Mouse (Mus musculus): ENCODE measurements around the gene Gpatch2l.
A peak's percentile ranks its signal among the peaks of the same experiment; 100 is the strongest.

The Gpatch2l gene

DNA sequence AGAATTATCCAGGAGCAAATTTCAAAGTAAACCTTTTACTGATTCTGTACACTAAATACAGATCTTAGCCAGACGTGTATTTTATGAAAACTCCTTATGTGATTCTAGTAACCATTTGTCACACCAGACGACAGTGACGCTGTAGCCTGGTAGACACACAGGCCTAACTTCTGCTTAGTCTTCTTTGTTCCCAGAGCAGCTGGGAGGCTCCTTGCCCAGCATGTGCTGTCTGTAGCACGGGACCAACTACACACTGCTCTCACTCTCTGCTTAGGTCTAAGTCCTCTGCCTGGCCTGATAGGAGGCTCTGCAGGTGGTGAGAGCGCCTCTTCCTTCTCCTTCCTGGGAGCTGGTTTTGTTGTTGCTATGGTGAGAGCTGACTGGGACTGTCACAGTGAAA, 35.2 kb downstream of the Gpatch2l start:
- peak; percentile 30 for DNase-seq (ENCODE audit: low spot score)

GRCm38 (mm10) chr12:86280000-86280399, 38.3 kb downstream of the Gpatch2l start:
- DNase-seq (ENCODE audit: low spot score) = no peak

GRCm38 (mm10) chr12:86285704-86286103, 44.0 kb downstream of the Gpatch2l start:
- DNase-seq (ENCODE audit: low spot score) = no peak

- no peak for DNase-seq (ENCODE audit: low spot score)
These were observed 55.8 kb downstream of the Gpatch2l start for GRCm38 (mm10) chr12:86297450-86297849.

- DNase-seq (ENCODE audit: low spot score) = no peak
These were observed 61.3 kb downstream of the Gpatch2l start for GRCm38 (mm10) chr12:86302973-86303372.

DNA sequence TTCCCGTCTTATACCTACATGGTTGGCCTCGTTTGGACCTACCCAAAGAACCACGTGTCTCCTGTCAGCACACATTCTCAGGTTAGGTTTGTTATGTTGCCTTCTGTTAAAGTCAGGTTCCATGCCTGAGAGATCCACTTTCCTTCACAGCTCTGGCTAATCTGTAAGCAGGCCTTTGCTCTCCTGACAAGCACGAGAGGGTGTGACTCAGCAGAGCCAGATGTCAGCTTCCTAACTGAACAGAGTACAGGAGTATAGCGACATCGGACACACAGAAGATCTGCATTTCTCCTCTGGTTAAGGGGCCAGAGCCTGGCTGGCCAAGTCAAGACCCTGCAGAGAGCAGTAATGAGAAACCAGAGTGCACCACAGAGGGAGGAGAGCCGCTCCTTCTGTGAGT, 63.4 kb downstream of the Gpatch2l start:
- DNase-seq (ENCODE audit: low spot score) = no peak

DNA sequence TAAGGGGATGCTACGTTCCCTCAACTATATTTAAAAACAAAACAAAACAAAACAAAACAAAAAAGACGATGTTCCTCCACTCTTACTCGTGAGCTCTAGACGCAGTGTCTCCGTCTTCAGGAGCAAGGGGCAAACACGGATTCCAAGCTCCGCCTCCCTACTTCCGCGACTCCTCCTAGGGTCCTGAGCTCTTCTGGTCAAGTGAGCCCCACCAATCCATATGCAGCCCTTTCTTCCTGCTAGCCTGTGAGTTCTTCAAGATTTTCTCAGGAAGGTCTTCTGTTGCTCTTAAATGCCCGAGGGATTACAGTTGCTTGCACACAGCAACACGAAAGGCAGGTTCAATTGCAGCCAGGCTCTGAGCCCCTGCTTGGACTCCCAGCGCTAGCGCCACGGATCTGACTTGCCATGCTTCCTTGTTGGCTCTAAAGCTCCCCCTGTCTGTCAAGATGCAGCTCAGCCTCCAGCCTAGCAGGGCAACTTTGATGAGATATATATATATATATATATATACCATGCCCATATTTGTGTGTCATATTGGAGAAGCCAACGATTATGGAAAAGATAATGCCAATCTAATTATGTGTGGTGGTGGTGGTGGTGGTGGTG, 64.1 kb downstream of the Gpatch2l start:
- DNase-seq (ENCODE audit: low spot score) = no peak

- DNase-seq (ENCODE audit: low spot score) = no peak
These were observed 67.8 kb downstream of the Gpatch2l start for GRCm38 (mm10) chr12:86309474-86309873.

- DNase-seq (ENCODE audit: low spot score) = no peak
These were observed 68.2 kb downstream of the Gpatch2l start for GRCm38 (mm10) chr12:86309902-86310301.

DNA sequence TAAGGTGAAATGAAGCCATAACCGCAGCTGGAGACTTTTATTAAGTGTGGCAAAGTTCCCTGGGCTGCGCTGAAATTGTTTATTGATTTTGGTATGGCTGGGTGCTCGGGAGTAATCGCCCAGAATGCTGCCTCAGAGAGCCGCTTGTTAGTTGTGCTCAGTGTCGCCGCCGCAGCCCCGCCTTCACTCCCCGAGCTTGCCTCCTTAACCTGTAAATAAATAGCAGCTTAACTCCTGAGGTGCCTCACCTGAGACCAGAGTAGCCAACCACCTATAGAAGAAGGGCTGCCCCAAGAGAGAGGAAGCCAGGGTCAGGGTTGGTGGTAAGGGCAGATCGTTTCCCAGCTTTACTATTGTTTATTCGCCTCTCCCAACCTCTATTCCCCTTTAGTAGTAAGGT, 79.0 kb downstream of the Gpatch2l start:
- no peak for DNase-seq (ENCODE audit: low spot score)

DNA sequence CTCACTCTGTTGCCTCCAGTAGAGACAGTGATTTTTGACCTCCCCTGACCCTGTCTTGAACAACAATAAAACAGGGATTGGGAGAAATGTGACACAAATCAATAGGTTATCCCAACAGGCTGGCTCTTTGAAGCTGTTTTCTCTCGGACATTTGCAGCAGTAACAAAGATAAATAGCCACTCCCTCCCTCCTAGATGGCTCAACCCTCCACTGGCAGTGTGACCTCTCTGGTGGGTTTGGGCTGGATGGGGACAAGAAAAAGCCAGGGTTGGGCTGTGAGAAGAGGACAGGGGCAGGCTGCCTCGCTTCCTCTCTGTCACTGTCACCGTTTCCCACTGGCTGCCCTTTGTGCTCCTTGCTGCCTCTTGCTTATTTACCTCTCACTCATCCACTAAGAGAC, 82.6 kb downstream of the Gpatch2l start:
- DNase-seq (ENCODE audit: low spot score) = no peak

DNA sequence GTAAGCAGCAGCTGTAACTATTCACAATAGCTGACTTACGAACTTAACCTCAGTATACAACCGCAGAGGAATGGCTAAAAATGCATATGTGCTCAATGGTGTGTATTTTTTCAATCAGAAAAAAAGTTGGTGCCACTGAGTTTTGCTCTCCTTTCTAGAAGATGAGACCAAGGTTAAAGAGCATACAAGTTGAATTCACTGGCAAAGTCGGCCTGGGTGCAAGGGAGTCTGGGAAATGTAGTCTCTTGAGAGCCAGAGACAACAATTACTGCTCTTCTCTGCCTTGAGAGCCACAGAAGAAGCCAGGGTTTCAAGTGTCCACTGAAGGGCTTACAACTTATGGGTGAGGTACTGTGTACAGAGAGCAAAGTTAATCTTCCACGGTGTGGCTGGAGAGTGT, 88.2 kb downstream of the Gpatch2l start:
- no peak for DNase-seq (ENCODE audit: low spot score)

- no peak for DNase-seq (ENCODE audit: low spot score)
These were observed 89.0 kb downstream of the Gpatch2l start for GRCm38 (mm10) chr12:86330684-86331083.

GRCm38 (mm10) chr12:86331248-86331647, 89.6 kb downstream of the Gpatch2l start:
- DNase-seq (ENCODE audit: low spot score) = no peak

DNA sequence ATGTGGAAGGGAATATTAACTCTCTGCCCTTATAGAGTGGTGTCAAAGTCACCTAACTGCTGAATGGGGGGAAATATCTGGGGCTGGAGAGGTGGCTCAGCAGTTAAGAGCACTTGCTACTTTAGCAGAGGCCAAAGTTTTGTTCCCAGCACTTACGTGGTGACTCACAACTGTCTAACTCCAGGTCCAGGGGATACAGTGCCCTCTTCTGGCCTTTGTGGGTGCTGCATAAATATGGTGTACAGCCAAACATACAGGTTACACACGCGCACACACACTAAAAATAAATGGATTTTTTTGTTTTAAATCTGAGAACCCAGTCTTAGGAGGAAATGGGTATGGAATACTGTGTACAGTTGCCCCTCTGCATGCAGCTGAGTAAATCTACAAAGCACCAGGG, 94.6 kb downstream of the Gpatch2l start:
- no peak for DNase-seq (ENCODE audit: low spot score)

DNA sequence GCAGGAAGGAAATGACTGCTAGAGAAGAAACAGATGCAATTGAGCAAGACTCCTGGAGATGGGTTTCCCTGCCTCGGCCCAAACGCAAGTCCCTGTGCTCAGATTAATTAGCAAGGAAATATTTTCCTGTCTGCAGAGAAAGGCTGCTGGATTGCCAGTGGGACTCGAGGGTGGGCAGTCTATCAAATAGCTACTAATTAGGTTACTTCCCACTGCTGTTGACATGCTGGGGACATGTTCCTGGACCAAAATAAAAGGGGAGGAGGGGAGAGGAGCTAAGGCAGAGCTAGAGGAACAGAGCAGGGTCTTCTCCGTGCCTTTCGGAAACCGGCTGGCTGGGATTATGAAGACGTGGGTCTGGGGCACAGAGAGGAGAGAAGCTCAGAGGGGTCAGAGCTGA, 95.2 kb downstream of the Gpatch2l start:
- no peak for DNase-seq (ENCODE audit: low spot score)

Data from layer of hippocampus, adult 11-12 months (tissue).